Mouse (Mus musculus) bone marrow macrophage, adult 2 months (primary cell): ENCODE data around the gene Astn1.

Source experiments
- CTCF ChIP-seq: IDR thresholded peaks from 2 replicates; pipeline ENCODE4 v1.5.1; 2012; ENCODE audit warnings: low read depth, mild to moderate bottlenecking, low read length, moderate library complexity
- POLR2A ChIP-seq: IDR thresholded peaks from 2 replicates; pipeline ENCODE4 v1.6.1; 2012; ENCODE audit warnings: mild to moderate bottlenecking, low read depth, low read length, borderline replicate concordance

DNA sequence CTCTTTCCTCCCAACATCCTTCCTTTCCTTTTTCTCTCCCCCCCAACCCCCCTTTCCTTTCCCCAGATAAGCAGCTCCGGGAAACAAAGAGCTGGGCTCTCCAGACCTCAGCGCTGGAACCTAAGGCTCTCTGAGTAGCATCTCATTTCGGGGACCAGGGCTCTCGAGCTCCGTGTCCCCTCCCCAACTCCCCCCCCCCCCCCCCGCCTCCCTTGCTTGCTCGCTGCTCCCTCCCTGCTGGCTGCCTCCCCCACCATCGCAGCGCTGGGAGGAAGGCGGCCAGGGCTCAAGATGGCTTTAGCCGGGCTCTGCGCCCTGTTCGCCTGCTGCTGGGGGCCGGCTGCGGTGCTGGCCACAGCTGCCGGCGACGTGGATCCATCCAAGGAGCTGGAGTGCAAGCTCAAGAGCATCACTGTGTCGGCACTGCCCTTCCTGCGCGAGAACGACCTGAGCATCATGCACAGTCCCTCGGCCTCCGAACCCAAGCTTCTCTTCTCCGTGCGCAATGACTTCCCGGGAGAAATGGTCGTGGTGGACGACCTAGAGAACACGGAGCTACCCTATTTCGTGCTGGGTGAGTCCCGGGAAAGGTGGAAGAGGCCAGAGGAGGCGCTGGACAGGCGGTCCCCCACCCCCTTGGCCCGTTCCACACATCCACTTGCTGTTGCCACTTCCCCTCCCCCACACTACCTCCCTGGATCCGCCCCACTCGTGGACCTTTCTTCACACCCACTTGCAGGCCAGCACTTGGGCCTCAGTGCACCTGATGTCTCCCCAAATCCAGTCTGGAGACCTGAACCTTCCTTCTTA is 424 bp downstream of the Astn1 start:
- TF ChIP-seq CTCF (no peak), POLR2A (no peak)
